ENCODE assay signal across 21 mouse cellular contexts in the genomic region with DNA sequence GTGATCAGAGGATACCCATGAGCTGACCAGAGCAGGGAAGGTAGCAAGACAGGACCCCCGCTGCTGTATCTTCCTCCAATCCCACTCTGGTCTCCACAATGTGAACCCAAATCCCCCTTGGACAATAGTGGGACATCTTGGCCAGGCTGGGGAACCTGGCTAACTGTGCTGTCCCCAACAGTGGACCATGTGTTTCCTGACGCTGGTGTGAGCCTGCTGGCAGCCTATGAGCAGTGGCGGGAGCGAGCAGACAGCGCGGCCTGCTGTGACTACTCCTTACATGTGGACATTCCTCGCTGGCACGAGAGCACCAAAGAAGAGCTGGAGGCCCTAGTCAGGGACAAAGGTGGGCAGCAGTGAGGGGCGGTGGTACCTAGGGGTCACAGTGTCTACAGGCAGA. TPM values are rescaled to one million over a fixed set of nuclear protein-coding genes. Genes with fewer than 3 reads are reported as not detected.
DNase-seq lines count a peak whose midpoint lies in the region; TF ChIP-seq lines count a peak whose summit lies in the region.
"Had no signal": no experiment of that assay in that cellular context is flagged by ENCODE, and none has a peak within 500 bp of the region (broad histone marks: within the 10 kb centered on the region; RNA-seq: fewer than 3 reads in every experiment).

No protein-coding gene starts in this region.

- no peak for TF ChIP-seq CTCF in cerebellum, adult 2 months (IDR thresholded peaks at IDR 0.05; ENCODE audit: borderline replicate concordance, insufficient read depth, low read depth, low read length)

- H3K27me3 ChIP-seq in cerebellum, adult 2 months (ENCODE audit: control insufficient read depth, insufficient read depth, low read length): no peaks in the 10 kb centered on the region
- H3K27me3 ChIP-seq: forebrain, embryonic 12.5 days; forebrain, embryonic 15.5 days; hindbrain, embryonic 12.5 days; hindbrain, embryonic 15.5 days had no signal

- TF ChIP-seq POLR2A in cerebellum, adult 2 months (IDR thresholded peaks at IDR 0.05; ENCODE audit: borderline replicate concordance, insufficient read depth, low read length): no peak

- WGBS in cerebellum, adult 2 months: 32% methylated on average over 9 of the region's 9 CpGs

- intact Hi-C loops in left cerebral cortex, postnatal 4 days (cut with DNase I): no loop called here
- intact Hi-C loops in left cerebral cortex, postnatal 14 days (cut with DNase I): loop anchor here (2.0 kb wide), 1 partner anchor 69 kb away; no protein-coding TSS in a partner anchor

- peaks cover 61% of the 10 kb centered on the region for H3K4me1 ChIP-seq in cerebellum, adult 2 months (ENCODE audit: control insufficient read depth, insufficient read depth, low read length)

- no peak overlapping the region for H3K27ac ChIP-seq in cerebellum, adult 2 months (ENCODE audit: insufficient read depth, low read length)
- H3K27ac ChIP-seq: embryonic facial prominence, embryonic 10.5 days; embryonic facial prominence, embryonic 13.5 days; forebrain, embryonic 12.5 days; forebrain, embryonic 15.5 days; hindbrain, embryonic 12.5 days; hindbrain, embryonic 15.5 days had no signal

- DNase-seq in cerebellum, adult 2 months: peak; percentile 49 to 52
- no peak for DNase-seq in cerebellum, adult 11-12 months
- peak; percentile 40 to 50 for DNase-seq in cerebellum, postnatal 10 days
- DNase-seq in cerebellum, adult 11 months: no peak
- peak; percentile 11 for DNase-seq in left cerebral cortex, postnatal 4 days
- DNase-seq in left cerebral cortex, postnatal 14 days (ENCODE audit: low spot score in 2 of 2): no peak
- DNase-seq: adrenal gland, adult 8-10 months; adrenal gland, postnatal 25 days; embryo, embryonic 11 days; gastrocnemius, postnatal 10 days; heart, adult 11 months; kidney, adult 2 months had no signal

- H3K4me3 ChIP-seq in cerebellum, adult 2 months (replicated peaks; ENCODE audit: insufficient read depth, low read depth, low read length): no peak overlapping the region
- H3K4me3 ChIP-seq: embryonic facial prominence, embryonic 10.5 days; embryonic facial prominence, embryonic 13.5 days; erythroblast, embryonic 14.5 days; forebrain, embryonic 12.5 days; forebrain, embryonic 15.5 days; hindbrain, embryonic 12.5 days; hindbrain, embryonic 15.5 days had no signal

RNA-seq across cellular contexts. Expression of a gene that starts 5.9 kb away (rescaled TPM):
- polyA plus RNA-seq in cerebellum, adult 2 months (2012; rRNA removed): 127 and 156 TPM in 2 replicates
- 100 to 1,000 TPM; 101 to 108 TPM for total RNA-seq in left cerebral cortex, postnatal 4 days (2021)
- total RNA-seq in left cerebral cortex, postnatal 14 days (2021): 100 to 1,000 TPM; 103 to 107 TPM
- total RNA-seq: hematopoietic stem cell, adult 5-6 weeks had no signal
- polyA plus RNA-seq: activated CD4-positive, CD25-positive, alpha-beta regulatory T cell, adult 4 months; erythroblast, embryonic 14.5 days had no signal

Comparison
In these comparisons a context has a peak if more than half of its experiments do, and no peak if none do; other contexts are left out.
1. DNase-seq: peak in cerebellum, adult 2 months (2 of 2), cerebellum, postnatal 10 days (2 of 2) and left cerebral cortex, postnatal 4 days (single experiment); none in cerebellum, adult 11-12 months (single experiment), cerebellum, adult 11 months (single experiment) and left cerebral cortex, postnatal 14 days (0 of 2).